Mouse (Mus musculus): ENCODE measurements around the gene Glyatl3.

Glyatl3 gene

GRCm38 (mm10) chr17:40914250-40914649 lies at the start of gene Glyatl3:
Gene Glyatl3 (minus strand): TSS chr17:40914350.
- DNase-seq, result no peak

- no peak for DNase-seq
Observed at GRCm38 (mm10) chr17:40948518-40948917, 34.4 kb upstream of the Glyatl3 start.

GRCm38 (mm10) chr17:40934420-40935231 lies 20.5 kb upstream of the Glyatl3 start, which contains the start of the genes Mut and Cenpq:
Gene Mut (plus strand): TSS chr17:40934685.
Gene Cenpq (minus strand): TSS chr17:40935047.
- DNase-seq, result peak; percentile 94

DNA sequence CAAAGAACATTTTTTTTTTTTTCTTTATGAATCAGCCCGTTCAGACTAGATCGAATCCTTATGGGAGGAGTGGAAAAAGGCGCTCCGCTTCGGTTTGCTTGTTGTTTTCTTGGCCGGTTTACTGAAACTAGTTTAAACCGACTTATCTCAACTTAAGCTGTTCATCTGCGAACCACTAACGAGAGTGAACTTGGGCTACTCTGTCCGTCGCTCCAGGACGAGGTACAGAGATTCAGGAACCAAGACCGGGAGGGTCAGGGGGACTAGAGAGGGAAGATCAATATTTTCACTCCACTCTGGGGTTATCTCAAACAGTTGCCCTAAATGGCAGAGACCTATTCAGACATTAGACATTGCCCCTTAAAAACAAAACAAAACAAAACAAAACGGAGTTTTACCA lies 19.8 kb upstream of the Glyatl3 start:
- no peak for DNase-seq

- DNase-seq, result no peak
Observed at GRCm38 (mm10) chr17:40915499-40915898, 1.3 kb upstream of the Glyatl3 start.

- no peak for DNase-seq
Observed at GRCm38 (mm10) chr17:40904721-40905154, 9.4 kb downstream of the Glyatl3 start.

- DNase-seq, result no peak
Observed at GRCm38 (mm10) chr17:40904056-40904597, 10.0 kb downstream of the Glyatl3 start.

DNA sequence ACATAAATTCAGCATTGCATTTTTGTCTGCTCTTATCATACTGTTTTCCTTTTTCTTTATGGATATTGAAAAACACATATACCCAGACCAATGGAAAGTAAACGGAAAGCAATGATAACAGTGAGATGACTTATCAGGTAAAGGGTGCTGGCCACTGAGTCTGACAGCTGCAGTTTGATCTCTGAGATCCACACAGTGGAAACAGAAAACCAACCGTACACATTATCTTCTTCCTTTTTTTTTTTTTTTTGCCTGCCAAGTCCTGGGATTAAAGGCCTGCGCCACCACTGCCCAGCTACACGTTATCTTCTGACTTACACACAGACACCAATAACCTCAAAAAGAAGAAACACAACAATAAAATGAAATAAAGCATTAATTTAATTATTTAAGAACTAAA lies 10.8 kb downstream of the Glyatl3 start:
- DNase-seq, result no peak

GRCm38 (mm10) chr17:40899783-40900363 lies 14.3 kb downstream of the Glyatl3 start:
- DNase-seq, result no peak

DNA sequence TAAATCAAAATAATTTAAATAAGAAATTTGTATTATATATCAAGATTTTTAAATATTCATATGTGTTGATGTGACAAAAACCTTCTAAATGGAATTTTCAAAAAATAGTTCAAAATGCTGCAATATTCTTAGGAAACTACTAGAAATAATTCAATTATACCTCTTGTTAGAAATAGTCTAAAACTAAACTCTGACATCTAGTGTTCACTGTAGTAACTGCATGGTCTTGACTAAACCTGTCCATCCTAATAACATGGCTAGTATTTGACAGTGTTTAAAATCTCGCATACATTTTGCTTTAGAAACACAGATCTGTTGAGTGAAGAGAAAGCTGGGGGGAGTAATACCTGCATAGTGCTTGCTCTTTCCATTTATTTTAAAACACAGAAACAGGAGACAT lies 17.3 kb downstream of the Glyatl3 start:
- no peak for DNase-seq

- DNase-seq, result no peak
Observed at GRCm38 (mm10) chr17:40887849-40888536, 26.2 kb downstream of the Glyatl3 start.

- DNase-seq, result no peak
Observed at GRCm38 (mm10) chr17:40885155-40885554, 29.0 kb downstream of the Glyatl3 start.

GRCm38 (mm10) chr17:40882172-40882571 lies 32.0 kb downstream of the Glyatl3 start:
- no peak for DNase-seq

DNA sequence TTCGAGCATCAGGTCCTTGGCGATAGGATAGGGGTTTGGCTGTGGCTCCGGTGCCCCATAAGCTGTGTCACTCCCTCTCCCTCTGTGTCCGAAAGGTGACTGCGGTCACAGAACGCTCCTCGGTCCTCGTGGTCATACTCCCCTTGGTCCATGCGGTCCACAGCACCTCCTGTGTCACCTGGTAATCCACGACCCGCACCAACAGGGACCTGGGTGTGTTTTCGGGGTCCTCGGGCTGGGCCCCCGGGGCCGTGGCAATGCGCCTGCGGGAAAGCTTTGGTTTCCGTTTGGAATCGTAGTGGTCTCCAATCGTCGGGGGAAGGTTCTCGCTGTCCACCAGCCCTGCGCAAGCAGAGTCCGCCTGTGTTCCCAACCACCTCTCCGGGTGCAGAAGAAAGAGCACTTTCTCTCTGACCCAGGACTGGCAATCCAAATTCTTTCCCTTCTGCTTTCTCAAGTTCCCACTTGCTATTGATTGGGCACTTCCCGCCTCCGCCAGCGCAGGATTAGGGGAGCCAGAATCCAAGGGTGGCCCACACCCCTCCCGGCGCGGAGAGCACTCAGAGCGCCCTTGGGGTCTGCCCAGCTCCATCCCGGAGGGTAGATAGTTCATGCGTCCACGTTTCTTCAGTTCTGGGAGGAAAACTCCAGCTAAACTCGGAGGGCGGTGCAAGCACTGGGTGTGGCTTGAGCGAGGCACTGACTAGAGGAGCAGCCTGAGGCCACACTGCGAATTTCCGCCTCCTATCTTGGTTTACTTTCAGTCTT lies 34.0 kb downstream of the Glyatl3 start, which contains the start of gene 9130008F23Rik:
9130008F23Rik (minus strand) TSS at position 636 of the 768 bp plus-strand sequence.
- no peak for DNase-seq

GRCm38 (mm10) chr17:40879528-40879923 lies 34.6 kb downstream of the Glyatl3 start:
- no peak for DNase-seq

GRCm38 (mm10) chr17:40877741-40878140 lies 36.4 kb downstream of the Glyatl3 start:
- DNase-seq, result no peak

DNA sequence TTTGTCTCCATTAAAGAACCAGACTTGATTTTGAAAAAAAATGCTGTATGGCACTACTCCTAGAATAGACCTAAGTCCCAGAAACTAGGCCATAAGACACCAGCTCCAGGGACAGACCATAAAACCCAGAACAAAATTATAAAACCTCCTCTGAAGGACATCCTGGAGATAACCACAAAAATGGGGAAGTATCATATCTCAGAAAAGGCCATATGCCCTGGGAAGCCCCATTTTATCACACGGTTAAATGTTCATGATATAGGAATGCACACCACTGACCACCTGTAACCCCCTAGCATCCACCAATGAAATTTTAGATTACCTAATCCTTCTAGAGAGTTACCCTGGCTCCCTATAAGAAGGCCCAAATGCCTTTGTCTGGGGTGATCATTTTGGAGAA lies 38.6 kb downstream of the Glyatl3 start:
- DNase-seq, result no peak

DNA sequence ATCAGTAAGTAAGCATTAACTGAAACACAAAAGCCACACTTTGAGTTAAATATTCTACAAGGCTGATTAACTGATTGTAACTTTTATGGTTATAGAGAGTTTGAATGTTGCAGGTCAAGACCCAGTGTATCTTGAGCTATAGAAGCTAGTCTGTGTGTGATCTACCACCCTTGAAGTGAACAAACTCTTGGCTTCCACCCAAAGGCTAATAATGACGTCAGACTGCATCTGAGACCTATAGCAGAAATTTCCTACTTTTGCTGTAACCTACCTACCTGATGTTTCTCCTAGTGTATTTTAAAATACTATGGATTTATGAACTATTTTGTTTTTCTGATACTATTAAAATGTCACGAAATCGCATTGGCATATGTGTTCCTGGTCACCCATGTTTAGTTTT lies 39.4 kb downstream of the Glyatl3 start:
- no peak for DNase-seq

DNA sequence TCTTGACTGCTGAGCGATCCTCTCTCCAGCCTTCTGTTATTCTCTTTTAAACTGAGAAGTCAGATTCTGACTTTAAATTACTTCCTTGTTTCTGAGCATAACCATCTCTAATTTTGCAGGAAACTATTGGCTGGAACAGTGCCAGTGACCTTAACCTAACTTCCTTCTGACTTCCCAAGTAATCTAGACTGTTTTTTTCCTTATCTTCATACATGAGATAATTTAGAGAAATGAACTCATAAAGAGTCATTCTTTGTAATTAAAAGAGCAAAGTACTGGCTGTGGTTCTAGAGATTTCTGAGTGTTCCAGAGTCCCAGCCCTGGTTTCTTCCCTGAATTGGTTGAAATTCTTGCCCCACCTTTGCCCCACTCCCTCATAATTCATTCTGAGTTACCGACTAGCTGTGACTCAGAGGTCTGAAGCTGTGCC lies 40.6 kb downstream of the Glyatl3 start:
- DNase-seq, result no peak

DNA sequence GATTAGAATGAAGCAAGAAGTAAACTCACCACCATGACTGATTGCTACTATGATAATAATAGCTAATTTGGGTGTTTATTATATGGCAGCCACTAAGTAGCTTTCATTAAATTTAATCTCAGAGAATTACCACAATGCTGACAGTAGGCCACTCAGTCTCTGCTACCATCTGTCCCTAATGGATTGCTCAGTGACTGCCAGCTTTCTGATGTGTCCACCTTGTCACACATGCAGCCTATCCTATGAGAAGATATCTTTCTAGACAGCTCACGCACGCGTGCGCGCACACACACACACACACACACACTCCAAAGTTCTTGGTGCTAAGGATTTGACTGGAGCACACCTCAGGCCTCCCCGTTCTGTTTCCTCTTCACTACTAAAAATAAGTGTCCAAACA lies 41.5 kb downstream of the Glyatl3 start:
- no peak for DNase-seq

DNA sequence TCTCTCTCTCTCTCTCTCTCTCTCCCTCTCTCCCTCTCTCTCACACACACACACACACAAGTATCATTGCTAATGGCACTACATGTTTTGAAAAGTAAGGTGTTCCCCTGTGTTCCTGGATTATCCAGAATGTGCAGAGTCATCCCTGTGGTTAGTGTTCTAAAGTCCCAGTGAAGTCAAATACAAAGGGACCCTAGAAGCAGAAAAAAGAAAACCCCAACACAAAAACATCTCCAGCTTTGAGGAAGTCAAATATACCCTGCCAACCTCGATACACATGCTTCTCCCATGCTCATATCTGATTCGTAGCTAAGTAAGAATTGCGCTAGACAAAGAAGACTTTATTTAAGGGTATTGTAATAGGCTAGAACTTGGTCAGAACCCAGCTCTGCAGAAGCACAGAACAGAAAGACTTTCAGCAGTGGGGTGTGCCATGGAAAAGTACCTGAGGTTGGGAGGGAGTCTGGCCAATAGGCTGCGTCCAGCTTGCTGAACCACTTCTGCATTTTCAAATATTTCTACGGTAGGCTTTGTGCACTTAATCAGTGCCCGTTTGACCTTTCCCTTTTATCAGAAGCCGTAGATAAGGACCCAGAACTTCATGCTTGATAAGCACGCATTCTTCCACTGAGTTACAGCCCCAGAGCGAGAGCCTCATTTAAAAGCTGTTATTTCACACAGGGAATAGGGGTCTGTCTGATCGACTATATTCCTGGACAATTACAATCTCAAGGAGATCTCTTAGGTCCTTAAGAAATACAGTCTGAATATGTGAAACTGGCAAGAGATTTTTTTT lies 45.0 kb downstream of the Glyatl3 start:
- DNase-seq, result no peak

- DNase-seq, result no peak
Observed at GRCm38 (mm10) chr17:40855065-40855464, 59.1 kb downstream of the Glyatl3 start.

Measured in thymus, postnatal 25 days (tissue).